Mouse (Mus musculus) lung, postnatal 36 days (tissue): Measurements from ENCODE around the gene 1700029P11Rik.

ENCODE experiments used
- DNase-seq: peaks from one replicate; pipeline ENCODE4 v3.0.0; 2022; ENCODE audit warnings: mixed read lengths

The 1700029P11Rik gene

DNA sequence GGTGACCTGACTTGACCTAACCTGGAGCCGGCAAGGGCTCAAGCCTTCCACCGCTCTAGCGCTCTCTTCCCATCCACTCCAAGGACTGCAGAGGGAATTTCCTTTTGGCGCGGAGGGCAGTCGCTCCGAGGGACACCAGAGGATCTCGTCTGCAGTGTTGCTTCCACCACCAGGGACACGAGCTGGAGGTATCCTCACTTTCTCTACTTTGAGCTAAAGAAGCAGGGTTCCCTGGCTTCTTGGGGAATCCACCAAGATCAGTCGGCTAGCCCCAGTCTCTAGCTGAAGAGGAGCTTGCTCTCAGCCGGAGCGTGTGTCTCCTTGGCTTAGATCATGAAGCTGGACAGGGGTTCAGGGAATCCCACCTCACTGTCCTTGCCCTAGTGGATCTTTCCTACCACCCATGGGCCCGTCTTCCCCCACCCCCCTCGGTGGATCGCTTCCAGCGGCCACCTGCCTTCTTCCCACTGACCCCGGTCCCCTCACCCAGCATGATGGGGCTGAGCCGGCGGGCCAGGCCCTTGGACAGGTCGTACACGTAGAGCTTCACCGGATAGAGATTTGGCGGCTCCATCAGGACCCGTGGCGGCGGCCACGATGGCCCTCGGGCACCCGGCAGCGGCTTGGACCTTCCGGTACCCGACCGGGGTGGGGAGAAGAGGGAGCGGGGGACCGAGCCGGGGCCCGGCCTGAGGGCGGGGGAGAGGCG lies 35.2 kb downstream of the 1700029P11Rik start:
- peak; percentile 37 for DNase-seq

GRCm38 (mm10) chr15:82016101-82016808 lies 35.9 kb downstream of the 1700029P11Rik start:
- DNase-seq = peak; percentile 100

DNA sequence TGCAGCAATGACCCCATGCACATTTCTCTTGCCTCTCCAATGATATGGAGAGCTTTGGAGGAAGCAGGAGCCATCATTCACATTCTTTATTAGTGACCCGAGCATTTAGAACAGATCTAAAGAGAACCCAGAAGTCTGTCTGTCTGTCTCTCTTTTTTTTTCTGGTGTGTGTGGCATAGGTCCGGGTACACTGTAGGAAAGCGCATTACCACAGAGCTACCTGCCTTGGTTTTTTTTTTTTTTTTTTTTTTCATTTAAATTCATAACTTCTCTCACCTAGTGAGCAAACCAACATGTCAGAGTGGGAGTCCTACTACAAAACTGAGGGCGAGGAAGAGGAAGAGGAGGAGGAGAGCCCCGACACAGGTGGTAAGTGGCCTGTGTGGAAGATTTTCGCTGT lies 36.5 kb downstream of the 1700029P11Rik start:
- DNase-seq = no peak

DNA sequence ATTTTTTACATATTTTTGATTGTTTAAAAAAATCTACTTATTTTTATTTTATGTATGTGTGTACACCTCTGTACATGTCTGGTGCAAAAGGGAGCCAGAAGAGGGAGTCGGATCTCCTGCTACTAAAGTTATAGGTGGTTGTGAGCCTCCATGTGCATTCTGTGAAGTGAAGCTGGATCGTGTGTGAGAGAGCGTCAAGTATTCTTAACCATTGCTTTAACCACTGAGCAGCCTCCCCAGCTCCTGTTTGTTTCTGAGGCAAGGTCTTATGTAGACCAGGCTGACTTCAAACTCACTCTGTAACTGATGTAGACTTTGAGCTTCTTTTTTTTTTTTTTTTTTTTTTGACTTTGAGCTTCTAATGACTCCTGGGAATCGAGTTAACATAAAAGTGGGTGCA lies 37.1 kb downstream of the 1700029P11Rik start:
- no peak for DNase-seq

DNA sequence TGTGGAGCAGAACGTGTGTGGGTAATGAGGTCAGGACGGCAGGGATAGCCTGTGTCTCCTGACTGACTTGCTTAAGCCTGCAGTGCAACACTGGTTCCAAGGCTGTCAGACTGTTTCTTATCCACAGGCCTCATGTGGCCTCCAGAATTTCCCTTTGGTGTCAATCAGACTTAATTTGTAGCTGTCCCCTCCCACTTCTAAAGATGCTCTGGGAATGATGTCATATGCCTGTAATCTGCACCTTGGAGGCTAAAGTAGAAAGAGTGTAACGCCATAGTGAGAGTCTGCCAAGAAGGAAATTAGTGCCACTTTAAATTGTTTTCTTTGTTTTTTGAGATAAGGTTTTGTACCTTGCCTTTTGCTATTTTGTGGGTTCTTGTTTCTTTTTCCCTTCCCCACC lies 38.9 kb downstream of the 1700029P11Rik start:
- no peak for DNase-seq

- DNase-seq = peak; percentile 6
These were observed 42.3 kb downstream of the 1700029P11Rik start for GRCm38 (mm10) chr15:82022535-82023088.

GRCm38 (mm10) chr15:82023965-82024635 lies 43.8 kb downstream of the 1700029P11Rik start:
- DNase-seq = no peak

- DNase-seq = no peak
These were observed 46.9 kb downstream of the 1700029P11Rik start for GRCm38 (mm10) chr15:82027276-82027675.

DNA sequence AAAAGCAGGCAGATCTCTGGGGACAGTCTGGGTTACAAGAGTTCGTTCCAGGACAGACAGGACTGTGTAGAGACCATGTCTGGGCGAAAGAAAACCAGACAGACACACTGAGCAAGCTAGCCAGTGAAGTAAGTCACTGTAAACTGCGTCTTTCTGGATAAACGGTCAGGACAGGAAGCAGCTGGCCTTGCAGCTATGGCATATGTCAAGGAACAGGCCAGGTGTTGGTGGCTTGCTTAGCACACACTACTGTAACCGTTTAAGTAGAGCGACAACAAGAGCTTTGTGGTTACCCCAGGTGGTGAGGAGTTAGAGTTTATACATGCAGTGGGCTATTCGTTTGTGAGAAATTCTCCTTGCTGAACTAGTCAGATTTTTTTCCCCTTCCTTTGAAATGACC lies 47.4 kb downstream of the 1700029P11Rik start:
- no peak for DNase-seq
